Mouse (Mus musculus) lung, embryonic 16.5 days (tissue): Measurements from ENCODE around the gene Zc3h10. TPM values are rescaled to one million over a fixed set of nuclear protein-coding genes. Genes with fewer than 3 reads are reported as not detected.
"Not testable (repeated sequence)": the region's sequence is repeated elsewhere in the genome, so short reads cannot be mapped to it uniquely, and the experiment has no call there.

Experiments
- ATAC-seq: fragments of 200-750 bp; cut with Nextera tagmentation; 2 replicates; pipeline ENCODE4 v1.8.0; 2017; ENCODE audit warnings: low read depth, mild to moderate bottlenecking, moderate library complexity
- H3K27ac ChIP-seq: fragments of 300-500 bp; sonication (generic); 2 replicates; pipeline ENCODE4 v1.5.1; 2014; ENCODE audit warnings: mild to moderate bottlenecking, control low read depth, low read length
- H3K27me3 ChIP-seq: fragments of 300-500 bp; sonication (generic); 2 replicates; pipeline ENCODE4 v1.6.1; 2014; ENCODE audit warnings: low read depth, low read length, mixed read lengths; ENCODE audit not compliant: control insufficient read depth, insufficient read depth
- H3K36me3 ChIP-seq: fragments of 300-500 bp; sonication (generic); 2 replicates; pipeline ENCODE4 v1.6.1; 2014; ENCODE audit warnings: low read length; ENCODE audit not compliant: control insufficient read depth, insufficient read depth
- H3K4me1 ChIP-seq: fragments of 300-500 bp; sonication (generic); replicated peaks from 2 replicates; pipeline ENCODE4 v1.6.1; 2014; ENCODE audit warnings: low read length, mixed read lengths; ENCODE audit not compliant: control insufficient read depth, insufficient read depth
- H3K4me2 ChIP-seq: fragments of 300-500 bp; sonication (generic); 2 replicates; pipeline ENCODE4 v1.6.1; 2014; ENCODE audit warnings: low read depth, low read length, control low read depth
- H3K4me3 ChIP-seq: fragments of 300-500 bp; sonication (generic); 2 replicates; pipeline ENCODE4 v1.5.1; 2014; ENCODE audit warnings: mild to moderate bottlenecking, low read length, control low read depth
- H3K9ac ChIP-seq: fragments of 300-500 bp; sonication (generic); 2 replicates; pipeline ENCODE4 v1.6.1; 2014; ENCODE audit warnings: low read length, control low read depth
- H3K9me3 ChIP-seq: fragments of 300-500 bp; sonication (generic); 2 replicates; pipeline ENCODE4 v1.6.1; 2016; ENCODE audit warnings: low read length; ENCODE audit not compliant: control insufficient read depth
- whole genome bisulfite sequencing: fragments of 180-500 bp; shearing (Covaris S2); extraction: QIAGEN DNeasy Blood & Tissue Kit; methylation state at CpG from one replicate; pipeline ENCODE4 v1.1.7; 2014; 5-methylcytosine and 5-hydroxymethylcytosine counted together
- microRNA-seq: library from miRNA; unstranded; fragments of <30 nt; microRNA quantifications from one replicate; pipeline ENCODE4, GENCODE M21; 2016
- polyA plus RNA-seq: library from polyadenylated mRNA; unstranded; fragments of >200 nt; fragmentation: Nextera tagmentation; extraction: Ambion mirVana; gene quantifications from 2 replicates; pipeline ENCODE4 v1.2.1, GENCODE M21; 2015

Gene Zc3h10
- polyA plus RNA-seq, 1 experiment from 2014 or later = 11.9 TPM

DNA sequence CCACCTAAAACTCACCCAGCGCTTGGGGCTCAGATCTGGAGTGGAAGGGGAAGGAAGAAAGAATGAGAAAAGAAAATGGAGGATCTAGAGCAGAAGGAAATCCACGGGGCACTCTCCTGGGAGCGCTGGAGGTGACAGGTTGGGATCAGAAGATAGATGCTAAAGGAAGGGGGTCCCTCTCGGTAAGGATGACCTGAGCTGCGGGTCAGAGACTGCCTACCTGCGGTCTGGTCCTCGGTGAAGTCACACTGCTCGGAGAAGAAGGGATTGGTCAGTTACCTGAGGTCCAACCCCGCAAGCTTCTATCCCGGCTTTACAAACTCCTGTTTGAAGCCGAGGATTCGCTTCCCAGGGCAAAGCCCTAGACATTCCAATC is 54.3 kb downstream of the Zc3h10 start:
- Histone ChIP-seq H3K9ac (peak overlapping the region; percentile 83), H3K4me3 (peak overlapping the region; percentile 77), H3K4me1 (peaks cover 27% of the 10 kb centered on the region), H3K9me3 (no peaks in the 10 kb centered on the region), H3K27me3 (no peaks in the 10 kb centered on the region), H3K4me2 (peak overlapping the region; percentile 78), H3K36me3 (peaks cover 29% of the 10 kb centered on the region), H3K27ac (peak overlapping the region; percentile 99)
- peak; percentile 6 for ATAC-seq
- WGBS = 0% methylated on average over 12 of the region's 12 CpGs

DNA sequence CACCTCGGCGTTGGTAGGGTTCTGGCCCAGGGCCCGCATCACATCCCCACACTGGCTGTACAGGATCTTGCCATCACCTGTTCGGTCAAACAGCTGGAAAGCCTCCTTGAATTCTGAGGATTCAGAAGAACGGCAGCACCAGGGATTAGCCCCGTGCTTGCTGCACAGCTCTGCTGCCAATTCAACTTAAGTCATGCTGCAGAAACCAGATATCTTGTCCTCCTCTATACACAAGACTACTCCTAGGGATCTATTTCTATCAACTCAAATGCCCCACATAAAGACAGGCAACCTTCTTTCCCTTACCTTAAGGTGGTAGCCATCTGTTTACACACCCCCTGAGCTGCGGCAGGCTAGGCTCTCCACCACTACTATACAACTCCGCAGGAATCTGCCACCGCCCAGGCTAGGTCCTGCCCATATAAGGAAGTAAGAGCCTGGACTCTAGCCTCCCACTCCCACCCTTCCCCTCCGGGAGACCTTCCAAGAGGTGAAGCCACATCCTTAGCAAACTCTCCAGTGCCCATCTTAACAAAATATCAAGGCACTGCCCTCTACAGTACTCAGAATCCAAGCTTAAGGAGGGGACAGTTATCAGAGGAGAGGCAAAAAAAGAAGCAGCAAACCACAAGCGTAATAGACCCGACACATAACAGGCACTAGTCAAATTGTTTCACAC is 54.8 kb downstream of the Zc3h10 start:
- Histone ChIP-seq H3K9ac (peak overlapping the region; percentile 83), H3K27me3 (no peaks in the 10 kb centered on the region), H3K9me3 (no peaks in the 10 kb centered on the region), H3K36me3 (peaks cover 34% of the 10 kb centered on the region), H3K4me2 (peak overlapping the region; percentile 78), H3K27ac (peak overlapping the region; percentile 99), H3K4me3 (peak overlapping the region; percentile 77), H3K4me1 (peaks cover 25% of the 10 kb centered on the region)
- ATAC-seq = peak; percentile 69
- WGBS = 13% methylated on average over 12 of the region's 12 CpGs

GRCm38 (mm10) chr10:128492051-128492450 is 55.5 kb downstream of the Zc3h10 start:
- 22% methylated on average over 8 of the region's 8 CpGs for WGBS
- ATAC-seq = not testable (repeated sequence)

More at GRCm38 (mm10) chr10:128492051-128492450, 55.5 kb downstream of the Zc3h10 start:
- Histone ChIP-seq H3K4me1 (peaks cover 25% of the 10 kb centered on the region), H3K9ac (peak overlapping the region; percentile 83), H3K27ac (peak overlapping the region; percentile 99), H3K4me3 (peak overlapping the region; percentile 77), H3K36me3 (peaks cover 41% of the 10 kb centered on the region), H3K4me2 (peak overlapping the region; percentile 78)
- not testable (repeated sequence) for H3K9me3 ChIP-seq, H3K27me3 ChIP-seq

Small RNA genes lying within 50 kb of the gene (microRNA-seq; reads per million reads assigned to microRNA genes)
- not detected for gene Gm47275
- gene Mir6916 = not detected
- not detected for gene Mir6917

Other genes starting within 250 kb of the Zc3h10 start
- 0.34 and 0.38 TPM in 2 replicates for gene Il23a, start 249.0 kb downstream of the Zc3h10 start, polyA plus RNA-seq
- gene Pan2, start 244.4 kb downstream of the Zc3h10 start, polyA plus RNA-seq = 38.7 and 39.8 TPM in 2 replicates
- gene Cnpy2, start 225.3 kb downstream of the Zc3h10 start, polyA plus RNA-seq = 326 and 347 TPM in 2 replicates
- gene Cs, start 210.0 kb downstream of the Zc3h10 start, polyA plus RNA-seq = 171 TPM in 2 replicates
- gene Coq10a, start 178.8 kb downstream of the Zc3h10 start, polyA plus RNA-seq = 3.7 and 4.6 TPM in 2 replicates
- gene Ankrd52, start 170.7 kb downstream of the Zc3h10 start, polyA plus RNA-seq = 8.4 and 9.6 TPM in 2 replicates
- gene Slc39a5, start 146.5 kb downstream of the Zc3h10 start, polyA plus RNA-seq = 0.13 and 1.0 TPM in 2 replicates
- 67.7 and 74.5 TPM in 2 replicates for gene Nabp2, start 136.3 kb downstream of the Zc3h10 start, polyA plus RNA-seq
- gene Rnf41, start 136.1 kb downstream of the Zc3h10 start, polyA plus RNA-seq = 41.4 and 42.7 TPM in 2 replicates
- gene Smarcc2, start 88.5 kb downstream of the Zc3h10 start, polyA plus RNA-seq = 71.3 and 76.4 TPM in 2 replicates
- gene Myl6, start 53.6 kb downstream of the Zc3h10 start, polyA plus RNA-seq = 1,564 and 1,684 TPM in 2 replicates
- gene Myl6b, start 49.1 kb downstream of the Zc3h10 start, polyA plus RNA-seq = 3.5 and 5.1 TPM in 2 replicates
- gene Esyt1, start 21.9 kb downstream of the Zc3h10 start, polyA plus RNA-seq = 32.5 and 34.4 TPM in 2 replicates
- 4,142 and 4,423 TPM in 2 replicates for gene Rpl41, start 1.5 kb upstream of the Zc3h10 start, polyA plus RNA-seq
- gene Pa2g4, start 18.2 kb upstream of the Zc3h10 start, polyA plus RNA-seq = 161 and 167 TPM in 2 replicates
- 26.9 and 27.6 TPM in 2 replicates for gene Erbb3, start 41.9 kb upstream of the Zc3h10 start, polyA plus RNA-seq
- gene Rps26, start 79.0 kb upstream of the Zc3h10 start, polyA plus RNA-seq = 720 and 793 TPM in 2 replicates
- 1.4 and 1.6 TPM in 2 replicates for gene Ikzf4, start 98.2 kb upstream of the Zc3h10 start, polyA plus RNA-seq
- gene Suox, start 126.3 kb upstream of the Zc3h10 start, polyA plus RNA-seq = 13.0 and 14.6 TPM in 2 replicates
- 87.9 and 90.6 TPM in 2 replicates for gene Rab5b, start 148.5 kb upstream of the Zc3h10 start, polyA plus RNA-seq
- gene Pmel, start 156.4 kb upstream of the Zc3h10 start, polyA plus RNA-seq = 2.1 and 2.2 TPM in 2 replicates
- 101 and 105 TPM in 2 replicates for gene Cdk2, start 157.3 kb upstream of the Zc3h10 start, polyA plus RNA-seq
- gene Dgka, start 197.1 kb upstream of the Zc3h10 start, polyA plus RNA-seq = 12.2 and 13.9 TPM in 2 replicates
- gene Pym1, start 200.1 kb upstream of the Zc3h10 start, polyA plus RNA-seq = 32.7 and 35.1 TPM in 2 replicates
- 4.9 and 5.3 TPM in 2 replicates for gene Mmp19, start 243.1 kb upstream of the Zc3h10 start, polyA plus RNA-seq